Mouse (Mus musculus): ENCODE measurements at regions not wholly inside any gene's neighbourhood (a gene's known extent, or its start where the extent isn't known, plus 50 kb on each side); places are given as distances from the start of the nearest gene placed in this dataset.

GRCm38 (mm10) chr11:63560466-63560865 is 361.6 kb downstream of the Hs3st3b1 start:
- no peaks in the 10 kb centered on the region for H3K36me3 ChIP-seq (ENCODE audit: insufficient read depth, low read length)
- peaks cover 7% of the 10 kb centered on the region; the same call in 1 of the 2 replicates for H3K9me3 ChIP-seq (ENCODE audit: low read length)
- H3K4me3 ChIP-seq (replicated peaks; ENCODE audit: low read length), result no peak overlapping the region
- H3K4me1 ChIP-seq (replicated peaks; ENCODE audit: low read depth, low read length), result no peaks in the 10 kb centered on the region
- no peak for TF ChIP-seq CTCF (conservative IDR thresholded peaks at IDR 0.05; ENCODE audit: low read length)
- no peak for TF ChIP-seq NANOG (IDR thresholded peaks at IDR 0.05; ENCODE audit: borderline replicate concordance, low read length)
- TF ChIP-seq POU5F1 (IDR thresholded peaks at IDR 0.05; ENCODE audit: borderline replicate concordance, low read length), result no peak
- H3K27me3 ChIP-seq (ENCODE audit: insufficient read depth, low read length), result no peaks in the 10 kb centered on the region

DNA sequence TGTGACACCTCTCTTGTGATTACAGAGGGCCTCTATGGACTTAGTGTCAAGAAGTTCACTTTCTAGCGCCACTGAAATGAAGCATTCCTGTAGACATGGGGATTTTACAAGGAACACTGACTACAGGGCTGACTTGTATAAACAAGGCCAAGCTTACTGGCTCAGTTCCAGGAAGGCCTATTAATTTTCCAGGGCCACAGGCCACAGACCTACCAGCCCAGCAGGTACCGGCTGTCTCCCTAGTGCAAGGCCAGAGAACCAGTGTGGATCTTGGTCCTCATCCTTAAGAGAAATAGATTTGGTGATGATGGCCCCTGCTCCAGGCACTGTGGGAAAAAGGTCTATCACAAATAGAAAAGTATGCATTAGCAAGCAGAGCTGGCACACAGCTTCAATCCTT is 359.4 kb downstream of the Hs3st3b1 start:
- Histone ChIP-seq H3K27me3 (ENCODE audit: insufficient read depth, low read length) (no peaks in the 10 kb centered on the region), H3K9me3 (ENCODE audit: low read length) (peaks cover 7% of the 10 kb centered on the region; the same call in 1 of the 2 replicates), H3K4me3 (replicated peaks; ENCODE audit: low read length) (no peak overlapping the region), H3K36me3 (ENCODE audit: insufficient read depth, low read length) (no peaks in the 10 kb centered on the region), H3K4me1 (replicated peaks; ENCODE audit: low read depth, low read length) (no peaks in the 10 kb centered on the region)
- TF ChIP-seq POU5F1 (IDR thresholded peaks at IDR 0.05; ENCODE audit: borderline replicate concordance, low read length) (no peak), NANOG (IDR thresholded peaks at IDR 0.05; ENCODE audit: borderline replicate concordance, low read length) (no peak), CTCF (conservative IDR thresholded peaks at IDR 0.05; ENCODE audit: low read length) (no peak)

DNA sequence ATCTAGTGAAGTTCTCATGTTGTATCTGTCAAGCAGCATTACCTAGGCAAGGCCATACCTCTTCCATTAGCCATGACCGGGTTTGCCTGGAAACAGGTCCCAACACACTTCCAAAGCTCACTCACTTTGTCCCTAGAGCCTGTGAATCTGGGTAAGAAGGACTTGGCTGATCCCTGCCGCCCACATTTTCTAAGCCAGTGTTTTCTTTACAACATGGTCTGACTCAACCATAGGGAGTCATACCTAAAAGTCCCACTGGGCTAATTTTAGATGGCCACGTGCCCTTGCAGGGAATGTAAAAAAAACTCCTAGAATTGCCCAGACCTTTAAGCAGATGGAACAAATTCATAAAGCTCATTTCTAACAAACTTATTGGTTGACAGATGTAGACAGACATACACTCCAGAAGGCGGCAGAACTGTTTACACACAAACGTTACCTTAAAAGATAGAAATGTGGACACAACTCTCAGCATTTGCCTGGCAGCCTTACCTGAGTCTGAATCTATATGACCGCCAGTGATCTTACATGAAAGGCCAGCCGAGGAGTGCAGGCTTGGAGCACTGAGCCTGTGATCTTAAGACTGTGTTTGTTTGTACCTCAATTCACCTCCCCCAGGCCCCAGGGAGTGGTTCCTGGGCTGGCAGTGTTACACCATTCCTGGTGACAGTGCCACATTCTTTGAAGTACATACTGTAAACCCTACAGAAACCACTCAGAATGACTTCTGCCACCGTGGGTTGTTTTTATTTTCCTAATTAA is 356.4 kb downstream of the Hs3st3b1 start:
- Histone ChIP-seq H3K4me3 (replicated peaks; ENCODE audit: low read length) (no peak overlapping the region), H3K4me1 (replicated peaks; ENCODE audit: low read depth, low read length) (no peaks in the 10 kb centered on the region)
- TF ChIP-seq POU5F1 (IDR thresholded peaks at IDR 0.05; ENCODE audit: borderline replicate concordance, low read length) (no peak), NANOG (IDR thresholded peaks at IDR 0.05; ENCODE audit: borderline replicate concordance, low read length) (no peak), CTCF (conservative IDR thresholded peaks at IDR 0.05; ENCODE audit: low read length) (no peak)

GRCm38 (mm10) chr11:63569785-63570479 is 352.2 kb downstream of the Hs3st3b1 start:
- H3K9me3 ChIP-seq (ENCODE audit: low read length), result no peaks in the 10 kb centered on the region
- no peaks in the 10 kb centered on the region for H3K4me1 ChIP-seq (replicated peaks; ENCODE audit: low read depth, low read length)
- H3K27me3 ChIP-seq (ENCODE audit: insufficient read depth, low read length), result no peaks in the 10 kb centered on the region
- TF ChIP-seq CTCF (conservative IDR thresholded peaks at IDR 0.05; ENCODE audit: low read length) (no peak), POU5F1 (IDR thresholded peaks at IDR 0.05; ENCODE audit: borderline replicate concordance, low read length) (no peak), NANOG (IDR thresholded peaks at IDR 0.05; ENCODE audit: borderline replicate concordance, low read length) (no peak)
- no peak overlapping the region for H3K4me3 ChIP-seq (replicated peaks; ENCODE audit: low read length)
- no peaks in the 10 kb centered on the region for H3K36me3 ChIP-seq (ENCODE audit: insufficient read depth, low read length)

More for the DNA sequence above, 356.4 kb downstream of the Hs3st3b1 start:
- no peaks in the 10 kb centered on the region for H3K36me3 ChIP-seq (ENCODE audit: insufficient read depth, low read length)
- H3K27me3 ChIP-seq (ENCODE audit: insufficient read depth, low read length), result no peaks in the 10 kb centered on the region
- no peaks in the 10 kb centered on the region for H3K9me3 ChIP-seq (ENCODE audit: low read length)

- H3K27me3 ChIP-seq (ENCODE audit: insufficient read depth, low read length), result no peaks in the 10 kb centered on the region
- no peaks in the 10 kb centered on the region for H3K4me1 ChIP-seq (replicated peaks; ENCODE audit: low read depth, low read length)
- H3K36me3 ChIP-seq (ENCODE audit: insufficient read depth, low read length), result no peaks in the 10 kb centered on the region
- no peaks in the 10 kb centered on the region for H3K9me3 ChIP-seq (ENCODE audit: low read length)
- no peak overlapping the region for H3K4me3 ChIP-seq (replicated peaks; ENCODE audit: low read length)
- TF ChIP-seq POU5F1 (IDR thresholded peaks at IDR 0.05; ENCODE audit: borderline replicate concordance, low read length) (no peak), CTCF (conservative IDR thresholded peaks at IDR 0.05; ENCODE audit: low read length) (no peak), NANOG (IDR thresholded peaks at IDR 0.05; ENCODE audit: borderline replicate concordance, low read length) (no peak)
Observed at GRCm38 (mm10) chr11:63570646-63571045, 351.4 kb downstream of the Hs3st3b1 start.

DNA sequence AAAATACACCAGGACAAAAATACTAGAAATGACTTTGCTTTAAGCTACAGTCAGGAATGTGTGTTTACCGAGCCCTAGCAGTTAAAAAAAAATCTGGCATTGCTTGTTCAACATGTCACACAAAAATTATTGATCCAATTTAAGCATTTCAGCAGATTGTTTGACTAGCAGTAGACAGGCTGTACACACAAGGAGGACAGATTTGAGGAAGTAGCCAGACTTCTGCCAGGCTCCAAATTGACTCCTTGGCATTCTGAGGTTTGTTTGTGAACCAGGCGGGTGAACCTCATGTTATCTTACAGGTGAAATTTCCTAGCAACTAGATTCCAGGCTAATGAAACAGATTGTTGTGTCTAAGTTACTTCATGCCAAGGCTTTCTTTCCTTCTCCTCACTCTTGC is 348.8 kb downstream of the Hs3st3b1 start:
- Histone ChIP-seq H3K36me3 (ENCODE audit: insufficient read depth, low read length) (no peaks in the 10 kb centered on the region), H3K4me3 (replicated peaks; ENCODE audit: low read length) (no peak overlapping the region), H3K4me1 (replicated peaks; ENCODE audit: low read depth, low read length) (no peaks in the 10 kb centered on the region), H3K27me3 (ENCODE audit: insufficient read depth, low read length) (no peaks in the 10 kb centered on the region), H3K9me3 (ENCODE audit: low read length) (no peaks in the 10 kb centered on the region)
- TF ChIP-seq CTCF (conservative IDR thresholded peaks at IDR 0.05; ENCODE audit: low read length) (no peak), POU5F1 (IDR thresholded peaks at IDR 0.05; ENCODE audit: borderline replicate concordance, low read length) (no peak), NANOG (IDR thresholded peaks at IDR 0.05; ENCODE audit: borderline replicate concordance, low read length) (no peak)

- TF ChIP-seq NANOG (IDR thresholded peaks at IDR 0.05; ENCODE audit: borderline replicate concordance, low read length) (no peak), POU5F1 (IDR thresholded peaks at IDR 0.05; ENCODE audit: borderline replicate concordance, low read length) (no peak), CTCF (conservative IDR thresholded peaks at IDR 0.05; ENCODE audit: low read length) (no peak)
- H3K9me3 ChIP-seq (ENCODE audit: low read length), result no peaks in the 10 kb centered on the region
- H3K36me3 ChIP-seq (ENCODE audit: insufficient read depth, low read length), result no peaks in the 10 kb centered on the region
- H3K27me3 ChIP-seq (ENCODE audit: insufficient read depth, low read length), result no peaks in the 10 kb centered on the region
- no peak overlapping the region for H3K4me3 ChIP-seq (replicated peaks; ENCODE audit: low read length)
- H3K4me1 ChIP-seq (replicated peaks; ENCODE audit: low read depth, low read length), result no peaks in the 10 kb centered on the region
Observed at GRCm38 (mm10) chr11:63583321-63583720, 338.8 kb downstream of the Hs3st3b1 start.

GRCm38 (mm10) chr11:63585216-63585869 is 336.7 kb downstream of the Hs3st3b1 start:
- Histone ChIP-seq H3K9me3 (ENCODE audit: low read length) (no peaks in the 10 kb centered on the region), H3K4me3 (replicated peaks; ENCODE audit: low read length) (no peak overlapping the region), H3K4me1 (replicated peaks; ENCODE audit: low read depth, low read length) (no peaks in the 10 kb centered on the region), H3K27me3 (ENCODE audit: insufficient read depth, low read length) (no peaks in the 10 kb centered on the region), H3K36me3 (ENCODE audit: insufficient read depth, low read length) (no peaks in the 10 kb centered on the region)
- TF ChIP-seq POU5F1 (IDR thresholded peaks at IDR 0.05; ENCODE audit: borderline replicate concordance, low read length), result no peak

Data from E14TG2a.4 (cell line).